Mouse (Mus musculus) liver, embryonic 14.5 days (tissue): ENCODE data around the gene Itpkb.

Experiments
- CTCF ChIP-seq: IDR thresholded peaks from 2 replicates; pipeline ENCODE4 v1.5.1; 2016; ENCODE audit warnings: antibody characterized with exemption, low read depth, control low read depth
- EP300 ChIP-seq: IDR thresholded peaks from 2 replicates; pipeline ENCODE4 v1.6.1; 2016; ENCODE audit warnings: antibody characterized with exemption, low read depth

GRCm38 (mm10) chr1:180300997-180301396 is 29.3 kb upstream of the Itpkb start:
- no peak for TF ChIP-seq CTCF
- TF ChIP-seq EP300, result no peak
